Mouse (Mus musculus): Measurements from ENCODE around the gene Pdhx. TPM values are rescaled to one million over a fixed set of nuclear protein-coding genes. Genes with fewer than 3 reads are reported as not detected.

Gene Pdhx
- polyA plus RNA-seq, 1 experiment from 2014 or later: 18.1 TPM

DNA sequence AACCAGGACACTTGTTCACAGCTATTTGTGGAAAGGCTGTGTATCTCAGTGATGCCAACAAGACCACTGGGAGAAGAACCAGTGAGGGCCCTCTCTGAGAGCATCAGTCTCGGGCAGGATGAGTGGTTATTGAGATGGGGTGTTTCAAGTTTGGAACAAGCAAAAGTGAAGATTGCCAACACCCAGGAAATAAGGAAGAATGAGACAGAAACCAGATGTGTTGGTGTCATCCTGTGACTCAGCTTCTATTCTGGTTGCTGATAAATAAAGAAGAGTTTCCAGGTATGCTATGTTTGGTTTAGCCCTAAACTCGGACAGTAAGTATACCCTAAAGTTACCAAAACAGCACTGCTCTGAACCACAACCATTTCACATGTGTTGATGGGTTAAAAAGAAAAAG lies 92.4 kb downstream of the Pdhx start:
- no peak overlapping the region for H3K4me2 ChIP-seq (ENCODE audit: low read depth, low read length)
- H3K36me3 ChIP-seq (replicated peaks; ENCODE audit: insufficient read depth, low read length): no peaks in the 10 kb centered on the region
- no peak overlapping the region for H3K27ac ChIP-seq (ENCODE audit: low read depth)
- ATAC-seq: no peak
- no peak overlapping the region for H3K4me3 ChIP-seq (ENCODE audit: low read depth, low read length)
- no peaks in the 10 kb centered on the region for H3K27me3 ChIP-seq (ENCODE audit: insufficient read depth, low read length)
- H3K4me1 ChIP-seq (ENCODE audit: insufficient read depth): no peaks in the 10 kb centered on the region
- WGBS (ENCODE audit: insufficient replicate concordance): 51% methylated on average over 2 of the region's 2 CpGs
- no peak overlapping the region for H3K9ac ChIP-seq (replicated peaks)
- no peak for DNase-seq
- H3K9me3 ChIP-seq (ENCODE audit: low read length): no peaks in the 10 kb centered on the region
- TF ChIP-seq EP300 (IDR thresholded peaks at IDR 0.05; ENCODE audit: low read depth) (no peak), CTCF (IDR thresholded peaks at IDR 0.05; ENCODE audit: low read depth) (no peak)

DNA sequence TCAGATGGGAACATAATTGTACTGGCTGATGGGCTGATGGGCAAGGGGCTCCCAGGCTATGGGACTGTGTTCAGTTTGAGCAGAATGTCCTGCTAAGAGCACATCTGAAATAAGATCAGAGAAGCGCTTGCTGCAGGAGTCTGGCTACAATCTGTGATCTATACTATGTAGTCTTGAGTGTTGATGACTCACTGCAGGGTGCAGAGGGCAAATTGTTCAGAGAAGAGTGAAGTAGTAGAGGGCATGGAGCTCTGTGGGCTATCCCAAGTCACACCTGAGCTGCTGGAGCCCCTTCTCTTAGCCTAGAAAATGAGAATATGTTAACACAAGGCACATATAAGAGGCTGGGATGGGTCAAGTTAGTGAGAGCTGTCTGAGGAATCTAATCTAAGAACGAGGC lies 93.8 kb downstream of the Pdhx start:
- no peaks in the 10 kb centered on the region for H3K4me1 ChIP-seq (ENCODE audit: insufficient read depth)
- 67% methylated on average over 2 of the region's 2 CpGs for WGBS (ENCODE audit: insufficient replicate concordance)
- no peak for TF ChIP-seq EP300 (IDR thresholded peaks at IDR 0.05; ENCODE audit: low read depth)
- no peak for TF ChIP-seq CTCF (IDR thresholded peaks at IDR 0.05; ENCODE audit: low read depth)
- ATAC-seq: no peak
- no peak overlapping the region for H3K4me2 ChIP-seq (ENCODE audit: low read depth, low read length)
- H3K27me3 ChIP-seq (ENCODE audit: insufficient read depth, low read length): no peaks in the 10 kb centered on the region
- H3K4me3 ChIP-seq (ENCODE audit: low read depth, low read length): no peak overlapping the region
- no peak for DNase-seq
- H3K36me3 ChIP-seq (replicated peaks; ENCODE audit: insufficient read depth, low read length): no peaks in the 10 kb centered on the region
- no peak overlapping the region for H3K9ac ChIP-seq (replicated peaks)
- H3K9me3 ChIP-seq (ENCODE audit: low read length): no peaks in the 10 kb centered on the region
- H3K27ac ChIP-seq (ENCODE audit: low read depth): no peak overlapping the region

DNA sequence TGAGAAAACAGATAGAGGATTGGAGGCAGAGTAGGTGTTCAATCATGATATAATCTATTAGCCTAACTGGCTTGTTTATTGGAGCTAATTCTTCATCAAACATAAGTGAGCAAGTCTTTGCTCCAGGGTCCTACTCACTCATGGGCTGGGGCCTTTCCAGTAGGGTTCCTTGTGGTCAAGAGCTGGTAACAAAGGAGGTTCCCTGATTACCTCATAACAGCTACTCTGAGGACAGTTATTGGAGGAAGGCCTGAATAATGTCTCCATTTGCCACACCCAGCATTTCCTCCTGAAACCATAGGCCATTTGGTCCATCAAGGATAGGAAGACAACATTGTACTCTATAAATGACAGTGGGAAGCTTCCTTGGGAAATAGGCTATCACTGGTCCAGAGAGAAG lies 94.2 kb downstream of the Pdhx start:
- Histone ChIP-seq H3K36me3 (replicated peaks; ENCODE audit: insufficient read depth, low read length) (no peaks in the 10 kb centered on the region), H3K4me3 (ENCODE audit: low read depth, low read length) (no peak overlapping the region), H3K9me3 (ENCODE audit: low read length) (no peaks in the 10 kb centered on the region), H3K4me1 (ENCODE audit: insufficient read depth) (no peaks in the 10 kb centered on the region), H3K27me3 (ENCODE audit: insufficient read depth, low read length) (no peaks in the 10 kb centered on the region), H3K27ac (ENCODE audit: low read depth) (no peak overlapping the region), H3K4me2 (ENCODE audit: low read depth, low read length) (no peak overlapping the region), H3K9ac (replicated peaks) (no peak overlapping the region)
- TF ChIP-seq CTCF (IDR thresholded peaks at IDR 0.05; ENCODE audit: low read depth) (no peak), EP300 (IDR thresholded peaks at IDR 0.05; ENCODE audit: low read depth) (no peak)
- ATAC-seq (no peak), DNase-seq (no peak)

DNA sequence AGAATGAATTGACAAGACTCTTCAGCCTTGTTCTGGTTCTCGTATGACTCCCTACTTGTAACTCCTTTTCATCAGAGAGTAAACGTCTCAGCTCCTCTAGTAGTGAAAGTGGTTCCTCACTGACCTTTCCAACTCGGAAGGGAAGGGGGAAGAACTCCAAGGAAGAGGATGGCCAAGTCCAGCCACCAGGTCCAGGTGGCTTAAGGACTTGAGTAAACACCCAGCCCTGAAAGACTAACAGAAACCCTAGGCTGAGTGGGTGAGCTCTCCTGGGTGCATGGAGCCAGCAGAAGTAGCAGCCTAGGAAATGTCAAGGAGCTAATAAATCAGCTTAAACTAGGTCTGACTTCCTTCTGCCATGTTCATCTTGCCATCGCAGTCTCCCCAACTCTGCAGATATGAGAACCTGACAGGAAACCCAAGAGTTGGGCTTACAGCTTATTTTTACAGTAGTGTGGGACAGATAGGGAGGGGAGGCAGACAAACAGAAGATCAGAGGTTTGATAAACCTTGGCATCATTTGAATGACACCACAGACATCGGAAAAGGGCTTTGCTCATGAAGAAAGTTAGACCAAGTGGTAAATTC lies 97.9 kb downstream of the Pdhx start:
- no peak for ATAC-seq
- H3K9me3 ChIP-seq (ENCODE audit: low read length): no peaks in the 10 kb centered on the region
- H3K27ac ChIP-seq (ENCODE audit: low read depth): no peak overlapping the region
- DNase-seq: no peak
- H3K36me3 ChIP-seq (replicated peaks; ENCODE audit: insufficient read depth, low read length): no peaks in the 10 kb centered on the region
- 29% methylated on average over 5 of the region's 5 CpGs for WGBS (ENCODE audit: insufficient replicate concordance)
- no peaks in the 10 kb centered on the region for H3K4me1 ChIP-seq (ENCODE audit: insufficient read depth)
- H3K4me3 ChIP-seq (ENCODE audit: low read depth, low read length): no peak overlapping the region
- H3K9ac ChIP-seq (replicated peaks): no peak overlapping the region
- TF ChIP-seq CTCF (IDR thresholded peaks at IDR 0.05; ENCODE audit: low read depth) (no peak), EP300 (IDR thresholded peaks at IDR 0.05; ENCODE audit: low read depth) (no peak)
- no peaks in the 10 kb centered on the region for H3K27me3 ChIP-seq (ENCODE audit: insufficient read depth, low read length)
- H3K4me2 ChIP-seq (ENCODE audit: low read depth, low read length): no peak overlapping the region

DNA sequence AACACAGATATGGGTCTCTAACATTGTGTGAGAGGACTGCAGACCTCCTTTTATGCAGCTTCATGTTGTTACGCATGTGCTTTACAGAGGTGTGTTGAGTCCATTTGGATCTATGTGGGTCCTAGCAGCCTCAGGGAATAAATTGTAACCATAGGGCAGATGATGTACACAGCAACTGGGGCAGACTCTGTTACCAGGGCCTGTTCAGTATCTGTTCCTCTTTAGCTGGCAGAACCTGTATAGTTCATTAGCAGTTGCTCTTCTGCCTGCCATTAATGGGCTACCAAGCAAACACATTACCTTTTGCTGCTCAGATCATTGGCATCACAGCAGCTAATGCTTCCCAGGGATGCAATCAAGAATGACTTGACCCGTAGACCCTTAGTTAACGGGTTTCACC lies 100.2 kb downstream of the Pdhx start:
- Histone ChIP-seq H3K9me3 (ENCODE audit: low read length) (no peaks in the 10 kb centered on the region), H3K36me3 (replicated peaks; ENCODE audit: insufficient read depth, low read length) (no peaks in the 10 kb centered on the region), H3K4me3 (ENCODE audit: low read depth, low read length) (no peak overlapping the region), H3K4me2 (ENCODE audit: low read depth, low read length) (no peak overlapping the region), H3K4me1 (ENCODE audit: insufficient read depth) (no peaks in the 10 kb centered on the region), H3K27ac (ENCODE audit: low read depth) (no peak overlapping the region), H3K27me3 (ENCODE audit: insufficient read depth, low read length) (no peaks in the 10 kb centered on the region), H3K9ac (replicated peaks) (no peak overlapping the region)
- no peak for DNase-seq
- ATAC-seq: no peak
- TF ChIP-seq EP300 (IDR thresholded peaks at IDR 0.05; ENCODE audit: low read depth): no peak
- no peak for TF ChIP-seq CTCF (IDR thresholded peaks at IDR 0.05; ENCODE audit: low read depth)
- WGBS (ENCODE audit: insufficient replicate concordance): 89% methylated on average over 3 of the region's 3 CpGs

DNA sequence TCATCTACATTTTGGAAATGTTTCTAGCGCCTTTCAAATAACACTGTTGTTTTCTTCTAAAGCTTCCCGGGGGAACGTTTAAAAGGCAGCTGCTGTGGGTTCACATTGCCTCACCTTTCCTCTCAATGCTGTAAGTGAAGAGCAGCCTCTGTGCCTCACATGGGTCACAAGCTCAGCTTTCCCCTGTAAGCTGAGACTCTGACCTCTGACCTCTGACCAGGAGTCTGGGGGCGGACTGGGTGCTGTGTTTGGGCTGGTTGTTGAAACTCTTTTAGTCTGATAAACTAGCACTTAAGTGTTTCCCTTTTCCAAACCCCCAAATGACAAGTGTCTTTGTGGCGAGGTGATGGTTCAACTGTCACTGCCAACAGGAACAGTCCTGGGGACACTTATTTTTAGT lies 100.7 kb downstream of the Pdhx start:
- H3K4me3 ChIP-seq (ENCODE audit: low read depth, low read length): no peak overlapping the region
- H3K9ac ChIP-seq (replicated peaks): no peak overlapping the region
- no peak for DNase-seq
- no peaks in the 10 kb centered on the region for H3K36me3 ChIP-seq (replicated peaks; ENCODE audit: insufficient read depth, low read length)
- 29% methylated on average over 5 of the region's 5 CpGs for WGBS (ENCODE audit: insufficient replicate concordance)
- H3K27me3 ChIP-seq (ENCODE audit: insufficient read depth, low read length): no peaks in the 10 kb centered on the region
- H3K4me2 ChIP-seq (ENCODE audit: low read depth, low read length): no peak overlapping the region
- no peak for ATAC-seq
- H3K27ac ChIP-seq (ENCODE audit: low read depth): no peak overlapping the region
- no peaks in the 10 kb centered on the region for H3K4me1 ChIP-seq (ENCODE audit: insufficient read depth)
- TF ChIP-seq EP300 (IDR thresholded peaks at IDR 0.05; ENCODE audit: low read depth): no peak
- TF ChIP-seq CTCF (IDR thresholded peaks at IDR 0.05; ENCODE audit: low read depth): no peak
- no peaks in the 10 kb centered on the region for H3K9me3 ChIP-seq (ENCODE audit: low read length)

DNA sequence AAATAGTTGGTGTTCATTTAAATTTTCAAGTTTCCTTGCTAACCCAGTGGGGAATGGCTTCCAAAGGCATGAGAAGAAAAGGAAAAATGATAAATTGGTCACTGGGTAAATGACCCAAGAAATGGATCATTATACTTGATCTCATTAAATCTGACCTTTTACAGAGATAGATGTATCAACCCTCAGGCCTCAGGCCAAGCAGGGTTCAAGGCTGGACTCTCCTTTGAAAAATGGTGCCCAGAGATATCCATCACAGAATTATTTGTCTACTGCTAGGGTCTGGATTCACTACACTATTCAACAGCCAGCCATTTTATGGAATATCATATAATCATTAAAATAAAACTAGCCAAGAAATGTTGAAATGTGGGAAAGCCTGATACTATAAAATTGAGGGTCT lies 101.4 kb downstream of the Pdhx start:
- DNase-seq (no peak), ATAC-seq (no peak)
- Histone ChIP-seq H3K9ac (replicated peaks) (no peak overlapping the region), H3K4me1 (ENCODE audit: insufficient read depth) (no peaks in the 10 kb centered on the region), H3K4me2 (ENCODE audit: low read depth, low read length) (no peak overlapping the region), H3K27me3 (ENCODE audit: insufficient read depth, low read length) (no peaks in the 10 kb centered on the region), H3K9me3 (ENCODE audit: low read length) (no peaks in the 10 kb centered on the region), H3K36me3 (replicated peaks; ENCODE audit: insufficient read depth, low read length) (no peaks in the 10 kb centered on the region), H3K4me3 (ENCODE audit: low read depth, low read length) (no peak overlapping the region), H3K27ac (ENCODE audit: low read depth) (no peak overlapping the region)
- no peak for TF ChIP-seq EP300 (IDR thresholded peaks at IDR 0.05; ENCODE audit: low read depth)
- TF ChIP-seq CTCF (IDR thresholded peaks at IDR 0.05; ENCODE audit: low read depth): no peak

Other genes starting within 250 kb of the Pdhx start
- 14.1 and 15.2 TPM in 2 replicates for gene Cd44, start 171.8 kb downstream of the Pdhx start, polyA plus RNA-seq (2015; fragmentation: Nextera tagmentation; extraction: Ambion mirVana)
- gene Apip, start 162 bp upstream of the Pdhx start, polyA plus RNA-seq (2015; fragmentation: Nextera tagmentation; extraction: Ambion mirVana): 28.0 and 28.2 TPM in 2 replicates
- gene Ehf, start 229.8 kb upstream of the Pdhx start, polyA plus RNA-seq (2015; fragmentation: Nextera tagmentation; extraction: Ambion mirVana): 0.15 and 0.26 TPM in 2 replicates

Measured in liver, postnatal 0 days (tissue).